Mouse (Mus musculus): ENCODE results near the gene Kbtbd13.

- no peak for TF ChIP-seq CTCF (IDR thresholded peaks at IDR 0.05; ENCODE audit: low read depth, low read length)
- TF ChIP-seq POLR2A (IDR thresholded peaks at IDR 0.05; ENCODE audit: insufficient read depth, low read length) = no peak
- no peak for TF ChIP-seq EP300 (IDR thresholded peaks at IDR 0.05; ENCODE audit: insufficient read depth, low read depth, low read length)
Measured at GRCm38 (mm10) chr9:65427511-65427910, 36.1 kb upstream of the Kbtbd13 start.

All from ES-Bruce4 (cell line).